Mouse (Mus musculus): ENCODE measurements at regions not wholly inside any gene's neighbourhood (a gene's known extent, or its start where the extent isn't known, plus 50 kb on each side); places are given as distances from the start of the nearest gene placed in this dataset.

DNA sequence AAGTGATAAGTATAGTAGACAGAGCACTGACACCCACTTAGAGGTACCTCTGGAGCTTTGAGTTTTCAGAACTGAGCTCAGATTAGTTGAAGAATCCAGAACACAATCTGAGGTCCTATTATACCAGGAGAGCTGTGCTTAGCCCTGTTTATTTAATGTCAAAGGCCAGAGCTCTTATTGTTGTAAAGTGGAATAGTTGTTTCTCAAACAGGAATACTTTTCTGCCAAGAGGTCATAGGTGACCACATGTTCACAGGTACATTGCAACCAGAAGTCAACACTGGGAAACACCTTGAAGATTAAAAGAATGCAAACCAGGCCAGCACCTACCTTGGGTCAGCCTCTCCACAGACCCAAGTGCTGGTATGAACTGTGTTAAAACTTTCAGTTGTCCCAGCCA, 291.9 kb upstream of the 4930412O13Rik start:
- no peak for DNase-seq (ENCODE audit: low spot score in 2 of 2)

DNA sequence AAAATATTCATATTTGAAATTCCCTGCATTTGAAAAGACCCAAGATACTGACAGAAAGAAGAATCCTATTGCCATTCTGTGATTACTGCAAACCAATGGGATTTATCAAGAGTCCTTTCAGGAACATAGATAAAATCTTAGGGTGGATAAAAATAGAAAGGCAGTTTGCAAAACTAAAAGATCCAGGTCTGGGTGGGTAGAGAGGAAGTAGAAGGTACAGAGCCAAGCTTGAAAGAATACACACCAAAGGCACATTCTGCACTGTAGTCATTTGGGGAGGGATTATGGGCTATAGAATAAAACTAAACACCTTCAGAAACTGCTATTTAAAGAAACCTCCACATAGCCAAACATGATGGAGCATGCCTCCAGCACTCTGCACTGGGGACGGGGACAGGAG, 288.5 kb upstream of the 4930412O13Rik start:
- no peak for DNase-seq (ENCODE audit: low spot score in 2 of 2)

- no peak for DNase-seq (ENCODE audit: low spot score in 2 of 2)
These were observed 287.1 kb upstream of the 4930412O13Rik start for GRCm38 (mm10) chr2:9593931-9594330.

DNA sequence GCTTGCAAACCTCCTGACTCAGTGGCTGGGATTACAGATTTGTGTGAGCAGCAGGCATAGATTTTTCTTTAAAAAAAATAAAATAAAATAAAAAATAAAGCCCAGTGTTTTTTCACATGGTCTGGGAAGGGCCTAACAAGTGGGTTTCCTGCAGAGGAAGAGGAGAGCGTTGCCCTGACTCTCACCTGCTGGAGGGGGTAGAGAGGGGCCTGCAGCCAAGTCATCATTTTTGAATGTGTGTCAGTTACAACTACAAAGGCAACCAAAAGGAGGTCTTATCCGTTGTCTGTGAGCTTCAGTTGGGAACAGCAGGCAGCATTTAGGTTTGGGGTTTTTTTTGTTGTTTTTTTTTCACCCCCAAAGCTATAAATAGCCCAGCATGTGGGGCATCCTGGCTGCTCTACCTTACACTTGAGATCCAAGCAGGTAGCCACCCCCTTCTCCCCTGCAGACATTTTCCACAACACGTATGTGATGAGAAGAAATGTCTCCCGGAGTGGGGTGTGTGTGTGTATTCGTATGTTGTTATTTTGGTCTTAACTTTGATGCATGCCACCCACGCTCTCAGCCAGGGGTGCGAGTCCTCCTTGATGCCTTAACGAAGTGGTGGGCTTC, 285.7 kb upstream of the 4930412O13Rik start:
- DNase-seq (ENCODE audit: low spot score in 2 of 2), result no peak

GRCm38 (mm10) chr2:9596135-9596534, 284.9 kb upstream of the 4930412O13Rik start:
- DNase-seq (ENCODE audit: low spot score in 2 of 2), result no peak

DNA sequence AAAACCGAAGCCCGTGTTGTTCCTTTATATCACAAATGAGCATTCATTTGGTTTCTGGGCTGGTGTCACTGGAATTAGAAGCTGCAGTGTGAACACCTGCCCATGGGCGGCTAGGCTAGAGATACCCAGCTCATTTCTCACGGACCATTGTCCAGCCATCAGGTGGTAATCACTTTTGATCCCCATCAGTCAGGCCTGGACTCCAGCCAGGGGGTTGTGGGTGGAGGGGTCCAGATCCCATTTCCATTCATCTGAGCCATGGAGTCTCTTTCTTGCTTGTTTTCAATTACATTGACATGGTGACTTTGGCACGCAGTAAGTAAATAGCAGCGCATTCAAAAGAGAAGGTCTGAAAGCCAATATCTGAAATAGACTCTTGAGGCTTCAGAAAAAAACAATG, 276.1 kb upstream of the 4930412O13Rik start:
- no peak for DNase-seq (ENCODE audit: low spot score in 2 of 2)

GRCm38 (mm10) chr2:9607547-9607946, 273.5 kb upstream of the 4930412O13Rik start:
- DNase-seq (ENCODE audit: low spot score in 2 of 2), result no peak

DNA sequence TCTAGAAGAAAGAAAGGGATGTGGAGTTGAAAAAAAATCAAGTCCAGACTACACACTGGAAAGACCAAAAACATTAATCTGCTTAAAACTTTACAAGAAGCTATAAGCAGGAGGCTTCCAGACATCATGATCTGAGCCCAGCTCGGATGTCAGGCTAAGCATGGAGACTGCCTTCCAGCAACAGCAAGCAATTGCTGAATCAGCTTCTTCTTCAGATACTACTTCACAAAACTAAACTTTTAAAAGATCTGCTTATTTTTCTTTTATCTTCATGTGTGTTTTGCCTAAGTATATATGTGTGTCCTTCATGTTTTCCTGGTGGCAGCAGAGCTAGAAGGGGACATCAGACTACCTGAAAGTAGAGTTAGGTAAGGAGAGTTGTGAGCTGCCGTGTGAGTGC, 266.6 kb upstream of the 4930412O13Rik start:
- DNase-seq (ENCODE audit: low spot score in 2 of 2), result no peak

DNA sequence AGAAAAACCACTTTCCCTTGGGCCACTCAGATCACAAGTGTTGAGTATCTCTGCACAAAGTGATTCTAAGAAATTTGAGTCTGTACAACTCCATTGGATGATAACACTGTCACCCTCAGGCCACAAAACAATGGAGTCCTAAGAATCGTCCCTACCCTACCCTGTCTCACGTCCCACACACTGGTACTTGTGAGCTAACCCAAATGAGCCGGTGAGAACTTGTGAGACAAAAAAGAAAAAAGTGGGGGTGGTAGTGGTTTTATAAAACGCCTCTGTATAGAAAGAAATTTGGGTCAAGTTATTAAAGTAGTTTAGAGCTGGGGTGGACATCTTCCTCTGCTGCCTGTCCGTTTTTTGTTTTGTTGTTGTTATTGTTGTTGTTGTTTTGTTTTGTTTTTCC, 264.8 kb upstream of the 4930412O13Rik start:
- DNase-seq (ENCODE audit: low spot score in 2 of 2), result no peak

DNA sequence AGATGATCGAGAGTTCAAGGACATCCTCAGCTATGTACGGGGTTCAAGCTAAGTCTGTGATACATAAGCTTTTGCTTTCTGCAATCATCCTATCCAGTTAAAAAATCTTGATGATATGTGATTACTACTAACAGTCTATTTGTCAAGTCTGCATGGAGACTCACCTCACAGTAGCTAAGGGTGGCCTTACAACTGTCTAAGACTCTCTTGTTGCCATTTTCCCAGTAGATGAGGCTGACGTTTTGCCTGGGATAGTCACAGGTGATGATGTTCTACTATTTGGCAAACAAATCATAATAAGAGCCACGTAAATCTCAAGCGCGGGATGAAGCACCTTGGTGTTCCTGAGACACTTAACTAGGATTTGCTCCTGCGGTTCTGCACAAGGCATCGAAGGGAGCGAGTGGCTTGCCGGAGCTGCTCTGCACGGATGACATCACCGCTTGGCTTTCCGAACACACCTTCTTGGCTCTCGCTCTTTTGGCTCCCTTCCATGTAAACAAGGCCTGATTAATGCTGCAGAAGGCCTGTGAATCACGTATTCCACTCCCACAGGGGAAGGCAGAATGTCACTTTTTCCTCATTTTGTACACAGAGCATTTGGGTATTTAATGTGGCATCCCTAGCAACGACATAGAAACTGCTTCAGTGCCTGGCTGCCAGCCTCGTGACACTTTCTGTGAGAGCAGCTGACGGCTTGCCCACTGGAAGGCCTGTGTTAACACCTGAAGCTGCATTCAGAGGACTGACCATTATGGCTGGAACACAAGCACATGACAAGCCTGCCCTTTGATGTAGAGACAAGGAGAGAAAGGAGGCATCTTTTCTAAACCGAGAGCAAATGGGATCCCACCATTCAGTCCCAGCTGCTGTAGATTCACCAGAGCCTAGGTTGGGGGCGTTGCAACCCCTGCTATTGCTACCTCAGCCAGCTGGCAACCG, 260.5 kb upstream of the 4930412O13Rik start:
- DNase-seq (ENCODE audit: low spot score in 2 of 2), result peak; percentile 69 to 75

- DNase-seq (ENCODE audit: low spot score in 2 of 2), result no peak
These were observed 257.4 kb upstream of the 4930412O13Rik start for GRCm38 (mm10) chr2:9623702-9624101.

DNA sequence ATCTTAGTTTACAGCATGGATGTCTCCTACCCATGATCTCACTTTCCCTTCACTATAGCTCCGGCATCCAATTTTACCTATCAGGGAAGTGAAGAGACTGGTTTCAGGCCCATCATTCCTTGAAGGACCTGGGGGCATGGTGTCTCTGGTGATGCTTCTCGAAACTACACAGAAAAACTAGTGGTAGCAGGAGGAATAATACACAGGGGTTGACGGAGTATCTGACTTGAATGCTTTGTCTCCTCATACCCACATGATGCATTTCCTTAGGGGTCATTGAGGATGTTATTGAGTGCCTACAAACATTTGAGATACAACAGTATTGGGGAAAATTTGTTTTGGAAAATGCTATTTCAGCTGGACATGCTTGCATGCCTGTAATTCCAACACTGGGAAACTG, 253.0 kb upstream of the 4930412O13Rik start:
- no peak for DNase-seq (ENCODE audit: low spot score in 2 of 2)

GRCm38 (mm10) chr2:9632719-9633446, 248.2 kb upstream of the 4930412O13Rik start:
- no peak for DNase-seq (ENCODE audit: low spot score in 2 of 2)

DNA sequence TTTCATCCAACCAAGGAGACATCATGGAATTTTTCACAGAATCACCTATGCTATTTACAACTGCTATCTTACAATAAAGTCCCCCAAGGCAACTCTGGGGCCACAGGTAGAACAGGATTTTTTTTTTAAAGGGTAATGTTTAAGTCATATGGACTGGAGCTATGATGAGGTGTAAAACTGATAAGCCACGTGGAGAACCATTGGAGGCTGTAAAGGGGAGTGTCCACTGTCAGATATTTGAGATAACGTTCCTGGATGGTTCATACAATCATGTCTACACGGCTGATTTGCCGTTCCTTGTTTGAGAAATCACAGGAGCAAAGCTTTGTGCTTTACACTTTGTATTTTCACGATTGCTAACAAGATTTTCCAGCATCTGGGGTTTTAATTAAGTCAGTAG, 241.8 kb upstream of the 4930412O13Rik start:
- DNase-seq (ENCODE audit: low spot score in 2 of 2), result no peak

DNA sequence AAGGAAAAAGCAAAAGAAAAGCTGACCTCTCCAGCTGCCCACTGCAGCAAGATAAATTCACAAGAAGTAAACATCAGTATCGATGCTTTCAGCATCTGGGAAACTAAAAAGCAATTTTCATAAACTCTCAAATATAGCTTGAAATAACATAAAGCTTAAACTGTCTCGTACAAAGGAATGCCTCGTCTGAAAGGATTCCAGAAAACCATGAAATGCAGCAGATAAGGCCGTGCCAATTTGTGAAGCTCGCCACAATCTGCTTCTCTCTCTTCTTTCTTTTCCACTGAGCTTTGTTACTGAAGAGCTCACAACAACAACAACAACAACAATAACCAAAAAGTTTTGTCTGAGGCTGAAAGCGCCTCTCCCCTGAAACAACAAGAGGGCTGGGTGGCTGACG, 239.4 kb upstream of the 4930412O13Rik start:
- no peak for DNase-seq (ENCODE audit: low spot score in 2 of 2)

GRCm38 (mm10) chr2:9642411-9642810, 238.6 kb upstream of the 4930412O13Rik start:
- DNase-seq (ENCODE audit: low spot score in 2 of 2), result no peak

DNA sequence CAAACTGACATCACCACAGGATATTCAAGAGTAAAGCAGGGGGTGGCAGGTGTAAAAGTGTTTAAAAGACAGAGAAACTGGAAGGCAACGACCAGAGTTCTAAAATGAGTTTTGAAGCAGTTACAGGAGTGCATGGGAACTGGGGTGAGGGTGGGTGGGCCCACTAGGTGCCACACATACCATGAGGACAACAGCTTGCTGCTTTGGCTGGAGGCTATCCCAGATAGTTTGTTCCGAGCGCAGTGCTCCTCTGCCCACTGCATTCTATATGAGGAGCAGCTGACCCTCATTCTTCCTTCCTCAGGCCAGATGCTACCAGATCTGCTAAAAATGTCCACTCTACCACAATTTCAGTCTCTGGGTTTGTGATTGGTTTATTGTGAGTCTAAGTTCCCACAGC, 234.6 kb upstream of the 4930412O13Rik start:
- DNase-seq (ENCODE audit: low spot score in 2 of 2), result peak in 1 of 2 experiments; percentile 2

- DNase-seq (ENCODE audit: low spot score in 2 of 2), result no peak
These were observed 234.1 kb upstream of the 4930412O13Rik start for GRCm38 (mm10) chr2:9646963-9647362.

DNA sequence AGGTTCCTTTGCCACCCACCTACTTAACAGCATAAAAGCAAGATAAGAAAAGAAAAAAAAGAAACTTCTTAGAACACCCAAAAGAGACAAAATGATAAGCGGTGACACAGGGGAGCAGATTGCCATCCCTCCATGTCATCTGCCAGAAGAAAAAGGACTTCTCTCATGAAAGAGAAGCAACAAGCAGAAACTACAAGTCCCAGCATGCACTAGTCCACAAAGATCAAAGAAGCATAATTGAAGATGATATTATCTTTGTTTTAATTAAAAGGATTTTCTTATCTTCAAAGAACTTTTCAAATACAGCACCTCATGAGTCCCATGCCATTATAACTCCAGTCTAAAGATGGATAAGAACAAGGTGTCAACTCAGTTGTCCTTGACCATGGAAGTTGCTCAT, 231.0 kb upstream of the 4930412O13Rik start:
- DNase-seq (ENCODE audit: low spot score in 2 of 2), result no peak

- no peak for DNase-seq (ENCODE audit: low spot score in 2 of 2)
These were observed 222.2 kb upstream of the 4930412O13Rik start for GRCm38 (mm10) chr2:9658880-9659279.

- DNase-seq (ENCODE audit: low spot score in 2 of 2), result no peak
These were observed 211.4 kb upstream of the 4930412O13Rik start for GRCm38 (mm10) chr2:9669621-9670020.

DNA sequence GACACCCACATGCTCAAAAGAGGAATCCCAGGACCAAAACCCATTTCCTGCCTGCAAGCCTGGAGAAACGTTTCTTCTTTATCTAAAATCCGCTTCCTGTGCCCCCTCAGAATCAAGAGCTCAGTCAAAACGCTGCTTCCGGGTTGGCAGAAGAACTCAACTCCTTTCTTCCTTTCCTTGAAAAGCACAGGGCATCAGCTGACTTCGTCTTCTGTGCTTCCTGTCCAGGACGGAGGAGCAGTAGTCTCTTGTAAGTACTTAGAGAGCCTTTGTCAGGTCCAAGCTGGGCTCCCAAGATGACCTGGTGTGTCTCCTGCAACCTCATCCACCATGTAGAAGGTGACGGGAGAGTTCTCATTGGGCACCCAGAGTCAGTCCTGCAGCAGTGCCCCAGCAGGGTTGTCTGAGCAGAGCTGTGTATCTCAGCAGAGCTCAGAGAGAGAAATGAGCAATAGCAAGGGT, 199.3 kb upstream of the 4930412O13Rik start:
- DNase-seq (ENCODE audit: low spot score in 2 of 2), result no peak
